Comparison of ENCODE assay signal across 16 mouse cellular contexts in genomic region chr8:5918136-5918535, GRCm38 (mm10).
DNase-seq lines count a peak whose midpoint lies in the region; ATAC-seq lines count a peak whose summit lies in the region.
"Had no signal": no experiment of that assay in that cellular context is flagged by ENCODE, and none has a peak within 500 bp of the region (broad histone marks: within the 10 kb centered on the region; RNA-seq: fewer than 3 reads in every experiment).

No protein-coding gene starts in this region.

- H3K9me3 ChIP-seq in forebrain, embryonic 13.5 days (replicated peaks), result no peaks in the 10 kb centered on the region
- no peaks in the 10 kb centered on the region for H3K9me3 ChIP-seq in forebrain, embryonic 12.5 days
- no peaks in the 10 kb centered on the region for H3K9me3 ChIP-seq in midbrain, embryonic 14.5 days (ENCODE audit: control insufficient read depth, low read length)
- no peaks in the 10 kb centered on the region for H3K9me3 ChIP-seq in midbrain, embryonic 15.5 days
- H3K9me3 ChIP-seq in forebrain, embryonic 16.5 days (ENCODE audit: control insufficient read depth, low read length), result no peaks in the 10 kb centered on the region
- H3K9me3 ChIP-seq in kidney, embryonic 14.5 days (ENCODE audit: control insufficient read depth, low read length), result no peaks in the 10 kb centered on the region
- H3K9me3 ChIP-seq: embryonic facial prominence, embryonic 12.5 days; heart, embryonic 13.5 days had no signal

- H3K4me1 ChIP-seq in forebrain, embryonic 13.5 days, result no peaks in the 10 kb centered on the region
- H3K4me1 ChIP-seq in forebrain, embryonic 12.5 days, result no peaks in the 10 kb centered on the region
- no peaks in the 10 kb centered on the region for H3K4me1 ChIP-seq in midbrain, embryonic 14.5 days (ENCODE audit: control insufficient read depth, insufficient read depth, low read length)
- no peaks in the 10 kb centered on the region for H3K4me1 ChIP-seq in midbrain, embryonic 15.5 days
- H3K4me1 ChIP-seq in forebrain, embryonic 16.5 days (replicated peaks; ENCODE audit: control insufficient read depth, insufficient read depth, low read length), result peaks cover 2% of the 10 kb centered on the region; the same call in 1 of the 2 replicates
- no peaks in the 10 kb centered on the region for H3K4me1 ChIP-seq in kidney, embryonic 14.5 days (ENCODE audit: control insufficient read depth, insufficient read depth, low read length)
- H3K4me1 ChIP-seq: embryonic facial prominence, embryonic 12.5 days; heart, embryonic 13.5 days had no signal

- 82% methylated on average over 1 of the region's 1 CpGs for WGBS in forebrain, embryonic 13.5 days
- WGBS in forebrain, embryonic 12.5 days, result 84% methylated on average over 1 of the region's 1 CpGs
- WGBS in midbrain, embryonic 14.5 days, result 83% methylated on average over 1 of the region's 1 CpGs
- WGBS in midbrain, embryonic 15.5 days, result 76% methylated on average over 1 of the region's 1 CpGs
- 66% methylated on average over 1 of the region's 1 CpGs for WGBS in forebrain, embryonic 16.5 days
- WGBS in kidney, embryonic 14.5 days, result 90% methylated on average over 1 of the region's 1 CpGs

- no peaks in the 10 kb centered on the region for H3K27me3 ChIP-seq in forebrain, embryonic 13.5 days
- no peaks in the 10 kb centered on the region for H3K27me3 ChIP-seq in forebrain, embryonic 12.5 days
- H3K27me3 ChIP-seq in midbrain, embryonic 14.5 days (ENCODE audit: control insufficient read depth, insufficient read depth, low read length), result no peaks in the 10 kb centered on the region
- H3K27me3 ChIP-seq in midbrain, embryonic 15.5 days (replicated peaks), result no peaks in the 10 kb centered on the region
- H3K27me3 ChIP-seq in forebrain, embryonic 16.5 days (replicated peaks; ENCODE audit: control insufficient read depth, insufficient read depth, low read length), result no peaks in the 10 kb centered on the region
- H3K27me3 ChIP-seq in kidney, embryonic 14.5 days (ENCODE audit: control insufficient read depth, insufficient read depth, low read length), result no peaks in the 10 kb centered on the region
- H3K27me3 ChIP-seq: embryonic facial prominence, embryonic 12.5 days; heart, embryonic 13.5 days had no signal

- peak; percentile 93; the same call in 1 of the 2 replicates for ATAC-seq in forebrain, embryonic 13.5 days
- ATAC-seq in forebrain, embryonic 12.5 days (ENCODE audit: low FRiP score), result no peak
- ATAC-seq in midbrain, embryonic 14.5 days (ENCODE audit: low FRiP score, low TSS enrichment), result no peak; the same call in 1 of the 2 replicates
- ATAC-seq in midbrain, embryonic 15.5 days (replicated peaks), result no peak
- peak; percentile 97 for ATAC-seq in forebrain, embryonic 16.5 days
- ATAC-seq in kidney, embryonic 14.5 days (ENCODE audit: low FRiP score, low TSS enrichment), result no peak

- H3K4me3 ChIP-seq in forebrain, embryonic 13.5 days, result no peak overlapping the region
- H3K4me3 ChIP-seq in forebrain, embryonic 12.5 days (replicated peaks), result no peak overlapping the region
- no peak overlapping the region for H3K4me3 ChIP-seq in midbrain, embryonic 14.5 days (replicated peaks; ENCODE audit: low read depth, low read length)
- no peak overlapping the region for H3K4me3 ChIP-seq in midbrain, embryonic 15.5 days
- no peak overlapping the region for H3K4me3 ChIP-seq in forebrain, embryonic 16.5 days (replicated peaks; ENCODE audit: low read length)
- no peak overlapping the region for H3K4me3 ChIP-seq in kidney, embryonic 14.5 days (ENCODE audit: low read length)
- H3K4me3 ChIP-seq: embryonic facial prominence, embryonic 12.5 days; heart, embryonic 13.5 days had no signal

- H3K36me3 ChIP-seq in forebrain, embryonic 13.5 days (ENCODE audit: poor library complexity, severe bottlenecking), result no peaks in the 10 kb centered on the region
- H3K36me3 ChIP-seq in forebrain, embryonic 12.5 days (replicated peaks), result no peaks in the 10 kb centered on the region
- no peaks in the 10 kb centered on the region for H3K36me3 ChIP-seq in midbrain, embryonic 14.5 days (ENCODE audit: control insufficient read depth, insufficient read depth, low read length)
- no peaks in the 10 kb centered on the region for H3K36me3 ChIP-seq in midbrain, embryonic 15.5 days (replicated peaks)
- H3K36me3 ChIP-seq in forebrain, embryonic 16.5 days (ENCODE audit: control insufficient read depth, insufficient read depth), result no peaks in the 10 kb centered on the region
- no peaks in the 10 kb centered on the region for H3K36me3 ChIP-seq in kidney, embryonic 14.5 days (ENCODE audit: control insufficient read depth, insufficient read depth, low read length)
- H3K36me3 ChIP-seq: embryonic facial prominence, embryonic 12.5 days; heart, embryonic 13.5 days had no signal

- no peak overlapping the region for H3K27ac ChIP-seq in forebrain, embryonic 13.5 days
- no peak overlapping the region for H3K27ac ChIP-seq in forebrain, embryonic 12.5 days
- no peak overlapping the region for H3K27ac ChIP-seq in midbrain, embryonic 14.5 days (replicated peaks; ENCODE audit: low read depth, low read length)
- no peak overlapping the region for H3K27ac ChIP-seq in midbrain, embryonic 15.5 days
- H3K27ac ChIP-seq in forebrain, embryonic 16.5 days (ENCODE audit: low read length), result no peak overlapping the region
- no peak overlapping the region for H3K27ac ChIP-seq in kidney, embryonic 14.5 days (ENCODE audit: low read depth, low read length)
- H3K27ac ChIP-seq: embryonic facial prominence, embryonic 12.5 days; heart, embryonic 13.5 days had no signal

- no peak overlapping the region for H3K9ac ChIP-seq in forebrain, embryonic 13.5 days
- H3K9ac ChIP-seq in forebrain, embryonic 12.5 days, result no peak overlapping the region
- no peak overlapping the region for H3K9ac ChIP-seq in midbrain, embryonic 14.5 days (replicated peaks; ENCODE audit: low read length)
- no peak overlapping the region for H3K9ac ChIP-seq in midbrain, embryonic 15.5 days
- H3K9ac ChIP-seq in forebrain, embryonic 16.5 days (replicated peaks; ENCODE audit: low read depth, low read length), result no peak overlapping the region
- no peak overlapping the region for H3K9ac ChIP-seq in kidney, embryonic 14.5 days (ENCODE audit: low read depth, low read length)
- H3K9ac ChIP-seq: embryonic facial prominence, embryonic 12.5 days; heart, embryonic 13.5 days had no signal

- DNase-seq in midbrain, embryonic 14.5 days, result peak; percentile 8
- peak; percentile 11 to 23 for DNase-seq in layer of hippocampus, postnatal 10 days (ENCODE audit: low spot score in 2 of 2)
- DNase-seq in lung, postnatal 25 days (ENCODE audit: low spot score), result no peak
- DNase-seq: adrenal gland, adult 2 months; cerebellum, adult 18-20 months; heart, postnatal 36 days; kidney, adult 8-10 months; kidney, postnatal 36 days; lung, adult 18-20 months had no signal

- no peak overlapping the region for H3K4me2 ChIP-seq in forebrain, embryonic 13.5 days
- H3K4me2 ChIP-seq in forebrain, embryonic 12.5 days, result no peak overlapping the region
- H3K4me2 ChIP-seq in midbrain, embryonic 14.5 days (ENCODE audit: low read length), result no peak overlapping the region
- H3K4me2 ChIP-seq in midbrain, embryonic 15.5 days, result no peak overlapping the region
- no peak overlapping the region for H3K4me2 ChIP-seq in forebrain, embryonic 16.5 days (ENCODE audit: low read length)
- H3K4me2 ChIP-seq in kidney, embryonic 14.5 days (replicated peaks; ENCODE audit: low read depth, low read length), result no peak overlapping the region
- H3K4me2 ChIP-seq: embryonic facial prominence, embryonic 12.5 days; heart, embryonic 13.5 days had no signal

Comparison
In these comparisons a context has a peak if more than half of its experiments do, and no peak if none do; other contexts are left out.
1. ATAC-seq: peak in forebrain, embryonic 13.5 days (single experiment) and forebrain, embryonic 16.5 days (single experiment); none in forebrain, embryonic 12.5 days (single experiment), midbrain, embryonic 14.5 days (single experiment), midbrain, embryonic 15.5 days (single experiment) and kidney, embryonic 14.5 days (single experiment).